Mouse (Mus musculus) left cerebral cortex, postnatal 14 days (tissue): ENCODE data around the gene Card14. TPM values are rescaled to one million over a fixed set of nuclear protein-coding genes. Genes with fewer than 3 reads are reported as not detected.
A peak's percentile ranks its signal among the peaks of the same experiment; 100 is the strongest.
"Not testable (repeated sequence)": the region's sequence is repeated elsewhere in the genome, so short reads cannot be mapped to it uniquely, and the experiment has no call there.

Experiments
- DNase-seq, 2 experiments: peaks; one replicate each; pipeline ENCODE4 v3.0.0; 2021 to 2022; ENCODE audit warnings: low spot score in 2 of 2, mixed read lengths in 1 of 2
- intact Hi-C: fragments of 180-260 bp; cut with DNase I; formaldehyde crosslinking; loops from one replicate; pipeline ENCODE4 v1.15.1; 2025
- total RNA-seq, 2 experiments: library from RNA; stranded (reverse); gene quantifications; 2 replicates each; pipeline ENCODE4 v1.2.3; 2021

Card14 gene
- total RNA-seq, 2 experiments from 2014 or later, result 0.31 to 0.42 TPM

DNA sequence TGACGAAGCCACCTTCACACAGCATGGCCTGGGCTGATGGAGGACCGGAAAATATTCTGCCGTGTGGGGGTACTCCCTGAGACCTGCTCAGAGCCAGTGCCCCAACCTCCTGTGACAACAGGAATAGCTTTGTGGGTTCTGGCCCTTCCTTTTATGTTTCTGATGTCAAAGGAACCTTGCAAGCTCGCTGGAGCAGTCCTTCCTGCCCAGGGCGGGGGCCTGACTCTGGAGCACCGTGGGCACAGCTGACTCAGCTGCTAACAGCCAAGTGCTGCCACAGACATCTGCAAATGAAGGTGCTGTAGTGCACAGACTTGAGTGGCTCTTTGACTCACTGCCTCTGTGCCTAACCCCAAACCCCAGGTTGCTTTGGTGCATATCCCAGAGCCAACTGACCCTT lies 37.3 kb downstream of the Card14 start:
- intact Hi-C loops, result loop anchor here (10.0 kb wide), 1 partner anchor 560 kb away; no protein-coding TSS in a partner anchor
- no peak for DNase-seq

DNA sequence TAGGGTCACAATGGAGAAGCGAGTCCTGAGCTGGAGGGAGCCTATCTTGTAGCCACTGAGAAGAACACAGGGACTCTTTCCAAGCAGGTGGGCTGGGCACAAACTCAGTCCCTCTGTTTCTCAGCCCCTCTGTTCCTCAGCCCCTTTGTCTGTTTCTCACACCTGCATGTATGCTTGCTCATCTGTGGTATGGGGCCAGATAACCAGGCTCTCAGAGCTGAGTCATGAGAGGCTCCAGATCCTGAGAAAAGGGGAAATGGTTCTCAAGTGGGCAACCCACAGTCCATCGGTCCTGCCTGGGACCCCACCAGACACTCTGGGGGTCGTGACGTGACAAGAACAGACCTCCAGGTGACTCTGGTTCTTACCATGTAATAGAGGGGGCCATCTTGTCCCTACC lies 39.6 kb downstream of the Card14 start:
- intact Hi-C loops, result loop anchor here (10.0 kb wide), 1 partner anchor 558 kb away; no protein-coding TSS in a partner anchor

DNA sequence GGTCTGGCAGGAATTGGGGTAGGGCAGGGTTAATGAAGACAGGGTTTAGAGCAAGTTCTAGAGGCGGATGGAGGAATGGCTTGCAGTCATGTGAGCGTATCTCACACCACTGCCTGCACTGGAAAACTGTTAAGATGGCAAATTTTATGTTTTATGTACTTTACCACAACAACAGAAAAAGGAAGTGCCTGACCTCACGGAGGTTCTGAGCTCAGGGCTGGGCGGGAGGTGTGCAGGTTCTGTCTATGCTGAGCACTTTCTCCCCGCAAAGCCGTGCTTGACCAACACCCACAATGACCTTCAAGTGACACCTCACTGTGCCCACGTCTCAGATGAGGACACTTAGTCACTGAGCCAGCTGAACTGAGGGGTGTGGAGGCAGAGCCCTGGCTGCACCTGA lies 44.5 kb downstream of the Card14 start:
- intact Hi-C loops, result no loop called here
- DNase-seq, result no peak

More for the DNA sequence above, 39.6 kb downstream of the Card14 start:
- no peak for DNase-seq

DNA sequence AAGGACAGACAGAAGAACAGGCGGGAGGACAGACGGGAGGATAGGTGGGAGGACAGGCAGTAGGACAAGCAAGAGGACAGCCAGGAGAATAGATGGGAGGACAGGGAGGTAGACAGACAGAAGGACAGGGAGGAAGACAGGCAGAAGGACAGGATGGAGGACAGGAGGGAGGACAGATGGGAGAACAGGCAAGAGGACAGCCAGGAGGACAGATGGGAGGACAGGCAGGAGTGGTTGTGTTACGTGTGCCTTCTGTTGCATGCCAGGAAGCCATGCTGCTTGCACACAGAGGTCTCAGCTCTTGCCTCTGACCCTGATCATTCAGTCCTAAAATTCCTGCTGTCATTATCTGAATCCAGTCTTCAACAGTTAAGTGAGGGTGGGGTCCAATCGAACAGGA lies 46.4 kb downstream of the Card14 start:
- intact Hi-C loops, result no loop called here
- DNase-seq, result no peak

DNA sequence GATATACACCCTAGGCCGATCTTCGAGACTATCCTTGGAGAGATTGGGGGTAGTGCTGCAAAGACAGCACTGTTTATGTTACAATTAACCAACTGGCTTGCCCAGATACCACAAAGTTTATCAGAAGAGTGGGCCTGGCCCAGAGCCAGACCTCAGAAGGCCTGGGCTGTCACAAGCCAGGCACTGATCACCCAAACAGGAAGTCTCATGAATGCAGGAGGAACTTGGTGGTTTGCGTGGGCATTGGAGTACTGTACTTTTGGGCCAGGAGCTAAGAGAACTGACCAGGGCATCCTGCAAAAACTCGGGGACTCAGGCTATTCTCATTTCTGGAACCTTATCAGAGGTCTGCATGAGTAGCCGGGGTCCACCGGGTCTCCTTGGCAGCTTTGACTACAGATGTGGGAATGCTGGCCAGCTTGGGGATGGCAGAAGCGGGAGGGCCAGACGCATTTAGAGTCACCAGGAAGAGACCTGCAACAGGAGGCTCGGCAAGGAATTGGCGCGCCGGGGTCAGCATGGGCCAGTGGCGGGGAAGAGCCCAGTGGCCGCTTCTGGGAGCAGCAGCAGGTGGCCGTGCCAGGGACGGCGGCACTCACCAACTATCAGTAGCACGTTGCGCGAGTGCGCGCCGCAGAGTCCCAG lies 47.4 kb downstream of the Card14 start:
- intact Hi-C loops, result no loop called here
- peak; percentile 32 to 34 for DNase-seq

DNA sequence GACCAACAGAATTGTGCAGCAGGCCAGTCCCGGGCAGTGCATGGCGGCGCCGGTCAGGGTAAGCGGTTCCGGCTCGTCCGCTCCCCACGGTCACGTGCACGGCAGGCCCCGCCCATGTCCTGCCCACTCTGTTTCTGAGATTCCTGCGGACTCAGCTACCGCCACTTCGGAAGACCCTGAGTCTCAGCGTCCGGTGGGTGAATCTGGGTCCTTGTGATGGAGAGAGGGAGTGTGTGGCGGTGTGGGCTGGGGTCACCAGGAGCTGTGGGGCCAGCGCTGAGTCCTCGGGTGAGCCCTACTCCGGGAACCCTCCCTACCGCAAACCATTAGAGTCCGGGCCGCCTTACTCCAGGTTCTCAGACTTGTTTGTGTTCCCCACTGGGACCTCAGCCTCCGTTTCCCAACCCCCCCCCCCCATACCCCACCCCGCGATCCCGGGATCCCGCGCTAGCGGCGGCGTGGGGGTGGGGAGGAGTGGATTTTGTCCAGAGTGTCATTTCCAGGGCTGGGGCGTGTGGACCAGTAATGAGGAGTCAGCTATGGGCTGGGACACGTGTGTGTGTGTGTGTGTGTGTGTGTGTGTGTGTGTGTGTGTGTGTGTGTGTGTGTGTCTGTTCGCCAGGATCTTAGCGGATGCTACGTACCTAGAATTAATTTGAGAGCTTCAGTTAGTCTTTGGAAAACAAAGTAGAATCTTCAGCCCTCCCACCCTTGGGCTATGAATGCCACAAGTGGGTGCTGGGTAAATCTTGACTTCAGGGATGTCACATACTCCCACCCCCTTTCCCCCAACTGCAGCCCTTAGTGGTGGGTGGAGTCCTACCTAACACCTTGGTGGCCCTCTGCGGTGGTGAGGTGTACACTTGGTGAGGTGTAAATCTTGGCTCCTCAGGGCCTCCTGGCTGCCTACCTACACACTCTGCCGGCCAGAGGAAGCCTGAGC lies 48.1 kb downstream of the Card14 start, which contains the start of the genes Sgsh and Slc26a11:
Sgsh (minus strand) TSS at position 94 of the 943 bp plus-strand sequence.
Slc26a11 (plus strand) TSS at position 115 of the 943 bp plus-strand sequence.
- intact Hi-C loops, result no loop called here
- DNase-seq, result peak; percentile 73

DNA sequence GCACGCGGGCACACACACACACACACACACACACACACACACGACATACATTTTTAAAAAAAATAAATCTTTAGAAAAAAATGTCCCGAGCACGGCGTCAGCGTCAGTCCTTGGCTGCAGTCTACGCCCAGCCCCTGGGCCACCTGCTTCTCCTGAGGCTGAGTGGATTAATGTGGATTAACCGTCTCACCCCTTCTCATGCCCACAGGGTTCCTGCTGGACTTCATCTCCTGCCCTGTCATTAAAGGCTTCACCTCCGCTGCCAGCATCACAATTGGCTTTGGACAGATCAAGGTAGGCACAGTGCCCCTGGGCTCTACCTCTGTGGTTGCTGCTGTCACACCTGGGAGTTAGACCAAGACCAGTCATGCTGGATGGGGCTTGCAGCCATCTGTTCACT lies 51.5 kb downstream of the Card14 start:
- DNase-seq, result no peak
- intact Hi-C loops, result no loop called here

DNA sequence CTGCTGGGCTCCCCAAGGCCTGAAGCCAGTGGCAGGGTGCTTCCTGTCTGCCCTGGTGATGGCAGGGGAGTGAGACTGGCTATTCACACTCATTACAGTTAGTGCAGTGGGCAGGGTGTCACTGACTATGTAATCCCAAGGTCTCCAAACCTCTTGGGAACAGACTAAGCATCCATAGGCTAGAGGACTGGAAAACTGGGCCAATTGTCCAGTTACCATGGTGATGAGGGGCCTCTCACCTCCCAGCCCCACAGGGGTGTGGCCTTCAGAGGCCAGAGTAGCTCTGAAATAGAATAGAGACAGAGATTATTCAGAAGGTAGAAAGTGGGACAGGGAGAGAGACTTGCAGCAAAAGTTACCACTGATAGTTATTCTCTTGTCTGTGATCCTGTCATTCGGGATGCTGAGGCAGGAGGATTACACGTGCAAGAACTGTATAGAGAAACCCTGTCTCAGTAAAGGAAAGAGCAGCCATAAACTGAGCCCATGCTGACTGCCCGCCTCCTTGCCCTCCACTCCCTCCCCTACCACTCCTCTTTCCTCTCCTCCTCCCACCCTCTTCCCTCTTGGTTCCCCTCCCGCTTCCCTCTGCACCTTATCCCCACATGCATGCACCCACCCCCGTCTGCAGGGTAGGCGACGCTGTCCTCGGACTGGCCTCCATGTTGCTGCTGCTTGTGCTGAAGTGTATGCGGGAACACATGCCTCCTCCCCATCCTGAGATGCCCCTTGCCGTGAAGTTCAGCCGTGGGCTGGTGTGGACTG lies 55.4 kb downstream of the Card14 start:
- no peak for DNase-seq
- intact Hi-C loops, result loop anchor here (5.0 kb wide), 1 partner anchor 61 kb away; the partner anchor contains the start of gene Eif4a3

DNA sequence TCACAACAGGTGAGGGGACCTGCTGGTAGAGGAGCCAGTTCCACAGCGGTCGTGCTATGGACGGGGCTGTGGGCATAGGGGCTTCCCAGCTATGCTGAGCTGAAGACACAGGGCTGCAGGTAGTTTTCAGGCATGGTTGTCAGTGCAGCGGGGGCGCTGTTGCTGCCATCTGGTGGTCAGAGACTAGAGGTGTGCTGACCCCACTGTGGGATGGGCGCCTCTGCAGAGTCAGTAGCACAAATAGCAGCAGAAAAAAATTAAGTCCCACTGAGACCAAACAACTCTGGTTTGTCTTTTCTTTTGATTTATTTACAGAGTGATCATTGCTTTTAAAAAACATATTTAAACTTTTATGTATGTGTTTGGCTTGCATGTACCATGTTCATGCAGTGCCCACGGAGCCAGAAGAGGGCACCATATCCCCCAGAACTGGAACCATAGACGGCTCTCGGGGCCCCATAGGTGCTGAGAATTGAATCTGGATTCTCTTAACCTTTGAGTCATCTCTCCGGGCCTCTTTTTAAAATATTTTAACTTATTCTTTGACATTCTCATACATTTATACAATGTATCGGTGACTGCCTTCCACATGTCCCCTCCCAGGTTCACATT lies 56.1 kb downstream of the Card14 start:
- intact Hi-C loops, result loop anchor here (5.0 kb wide), 1 partner anchor 61 kb away; the partner anchor contains the start of gene Eif4a3
- peak; percentile 64 to 70 for DNase-seq

DNA sequence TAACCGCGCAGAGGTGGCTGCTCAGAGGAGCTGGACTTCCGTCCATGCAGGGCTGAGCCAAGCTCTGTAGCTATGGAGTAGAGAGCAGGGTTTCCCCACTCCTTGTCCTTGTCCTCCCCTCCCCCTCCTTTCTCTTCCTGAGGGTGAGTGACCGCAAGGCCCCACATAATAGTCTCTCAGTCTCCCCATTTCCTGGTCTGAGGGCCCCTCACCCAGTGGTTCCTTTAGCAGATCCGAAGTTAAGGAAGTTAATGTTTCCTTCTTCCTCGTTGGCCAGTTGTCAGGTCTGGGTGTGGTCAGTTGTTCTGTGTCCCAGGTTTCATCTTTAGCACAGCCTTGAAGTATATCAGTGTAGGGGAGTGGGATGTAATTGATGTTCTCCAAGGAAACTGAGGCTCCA lies 67.9 kb downstream of the Card14 start:
- no peak for DNase-seq
- intact Hi-C loops, result no loop called here

DNA sequence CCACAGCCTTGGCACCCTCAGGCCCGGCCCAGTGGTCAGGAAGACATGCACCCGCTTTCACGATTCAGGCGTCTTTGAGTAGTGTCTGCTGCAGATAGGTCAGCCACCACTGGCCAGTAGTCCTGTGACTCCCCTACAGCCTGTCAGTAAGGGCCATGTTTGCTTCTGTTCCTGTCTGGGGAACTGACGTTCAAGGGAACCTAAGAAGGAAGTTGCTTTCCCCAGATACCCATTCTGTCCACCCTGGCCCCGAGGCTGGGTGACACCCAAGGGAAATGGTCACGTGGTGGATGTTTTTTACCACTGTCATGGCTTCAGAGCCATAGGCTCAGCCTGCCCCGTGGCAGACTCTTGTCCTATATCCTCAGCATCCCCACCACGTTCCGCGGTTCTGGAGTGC lies 69.8 kb downstream of the Card14 start:
- DNase-seq, result no peak

DNA sequence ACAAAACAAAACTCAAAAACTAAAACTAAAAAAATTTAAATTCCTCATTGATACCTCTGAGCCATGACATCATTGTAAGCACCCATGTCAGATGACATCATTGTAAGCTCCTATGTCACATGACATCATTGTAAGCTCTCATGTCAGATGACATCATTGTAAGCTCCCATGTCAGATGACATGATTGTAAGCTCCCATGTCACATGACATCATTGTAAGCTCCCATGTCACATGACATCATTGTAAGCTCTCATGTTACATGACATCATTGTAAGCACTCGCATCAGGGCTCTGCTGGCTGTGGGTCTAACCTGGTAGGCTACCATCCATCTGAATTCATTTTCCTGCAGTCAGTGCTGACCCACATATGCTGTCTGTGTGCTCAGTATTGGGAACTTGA lies 71.0 kb downstream of the Card14 start:
- no peak for DNase-seq
- intact Hi-C loops, result no loop called here

More for the DNA sequence above, 69.8 kb downstream of the Card14 start:
- intact Hi-C loops, result no loop called here

DNA sequence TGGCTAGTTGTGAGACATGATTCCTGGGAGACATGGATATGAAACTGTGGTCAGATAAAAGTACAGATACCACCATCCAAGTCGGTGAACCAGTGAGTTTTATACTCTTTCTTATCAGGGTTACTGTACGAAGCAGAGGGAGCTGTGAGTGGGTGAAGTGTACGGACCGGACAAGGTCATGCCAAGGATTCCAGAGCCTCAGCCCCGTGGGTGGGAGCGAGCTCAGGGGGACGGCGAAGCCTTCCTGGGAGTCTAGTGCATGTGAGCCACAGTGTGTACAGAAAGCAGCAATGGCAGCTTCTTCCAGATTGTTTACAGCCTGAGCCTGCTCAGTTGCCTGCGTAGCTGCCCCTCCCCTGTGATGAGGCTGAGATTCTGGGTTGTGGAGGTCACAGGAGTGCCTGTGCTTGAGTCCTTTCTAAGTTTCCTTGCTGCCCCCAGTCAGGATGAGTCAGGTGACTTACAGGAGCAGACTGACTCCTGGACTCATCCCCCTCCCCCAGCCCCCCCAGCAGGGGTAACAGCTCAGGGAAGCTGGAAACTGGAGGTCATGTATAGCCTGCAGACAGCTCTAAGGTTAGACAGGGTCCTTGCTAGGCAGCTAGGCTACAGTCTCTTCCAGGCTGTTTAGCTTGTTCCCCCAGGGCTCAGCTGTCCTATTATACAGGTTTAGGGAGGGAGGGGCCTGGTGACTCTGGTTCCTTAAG lies 74.2 kb downstream of the Card14 start:
- DNase-seq, result no peak
- intact Hi-C loops, result no loop called here

DNA sequence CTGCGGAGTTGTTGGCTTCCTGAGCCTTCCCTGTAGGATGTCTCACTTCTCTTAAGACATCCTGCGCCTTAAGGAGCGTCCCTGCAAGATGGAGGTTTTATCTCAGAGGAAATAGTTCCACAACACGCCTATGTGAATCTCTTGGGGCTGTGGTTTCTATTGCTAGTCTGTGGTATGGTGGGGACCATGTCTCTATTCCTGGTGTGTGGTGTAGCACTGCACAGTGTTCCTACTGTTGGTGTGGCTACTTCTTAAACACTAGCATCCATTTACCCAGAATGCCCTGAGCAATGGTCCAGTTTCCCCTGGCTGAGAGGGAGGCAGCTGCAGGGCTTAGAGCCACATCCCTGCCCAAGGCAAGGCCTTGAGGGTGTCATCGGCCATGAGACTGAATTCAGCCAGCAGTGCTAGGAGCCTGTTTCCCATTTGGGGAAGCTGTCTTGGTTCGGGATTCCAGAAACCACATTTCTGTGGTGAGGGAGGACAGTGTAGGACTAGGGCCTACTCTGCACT lies 74.8 kb downstream of the Card14 start:
- intact Hi-C loops, result no loop called here
- DNase-seq, result no peak

DNA sequence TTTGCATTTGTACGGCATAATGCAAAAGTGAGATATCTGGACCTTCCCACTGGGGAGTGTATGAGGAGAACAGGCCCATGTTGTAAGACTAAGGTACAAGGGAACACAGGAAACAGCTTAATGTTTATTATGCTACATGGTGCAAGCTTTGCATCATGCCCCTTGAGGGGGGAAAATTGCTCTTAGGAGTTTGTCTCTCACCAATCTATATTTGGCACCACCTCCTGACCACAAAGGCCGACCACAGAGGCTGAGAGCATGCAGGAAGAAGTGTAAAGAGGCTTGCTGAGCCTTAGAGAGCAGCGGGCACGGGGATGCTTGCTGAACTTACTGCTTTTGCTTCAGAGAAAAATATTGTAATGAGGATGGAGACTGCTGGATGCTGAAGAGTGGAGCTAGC lies 77.3 kb downstream of the Card14 start:
- intact Hi-C loops, result no loop called here

DNA sequence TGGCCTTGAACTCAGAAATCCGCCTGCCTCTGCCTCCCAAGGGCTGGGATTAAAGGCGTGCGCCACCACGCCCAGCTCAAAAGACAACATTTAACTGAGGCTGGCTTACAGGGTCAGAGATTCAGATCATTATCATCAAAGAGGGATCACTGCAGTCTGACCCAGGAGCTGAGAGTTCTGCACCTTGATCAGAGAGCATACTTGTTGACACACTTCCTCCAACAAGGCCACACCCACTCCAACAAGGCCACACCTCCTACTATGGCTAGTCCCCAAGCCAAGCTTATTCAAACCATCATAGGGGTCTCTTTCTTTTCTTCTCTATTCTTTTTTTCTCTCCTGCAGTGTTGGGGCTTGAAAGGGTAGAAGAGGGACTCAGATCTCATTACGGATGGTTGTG lies 78.7 kb downstream of the Card14 start:
- intact Hi-C loops, result no loop called here
- no peak for DNase-seq

More for the DNA sequence above, 77.3 kb downstream of the Card14 start:
- no peak for DNase-seq

DNA sequence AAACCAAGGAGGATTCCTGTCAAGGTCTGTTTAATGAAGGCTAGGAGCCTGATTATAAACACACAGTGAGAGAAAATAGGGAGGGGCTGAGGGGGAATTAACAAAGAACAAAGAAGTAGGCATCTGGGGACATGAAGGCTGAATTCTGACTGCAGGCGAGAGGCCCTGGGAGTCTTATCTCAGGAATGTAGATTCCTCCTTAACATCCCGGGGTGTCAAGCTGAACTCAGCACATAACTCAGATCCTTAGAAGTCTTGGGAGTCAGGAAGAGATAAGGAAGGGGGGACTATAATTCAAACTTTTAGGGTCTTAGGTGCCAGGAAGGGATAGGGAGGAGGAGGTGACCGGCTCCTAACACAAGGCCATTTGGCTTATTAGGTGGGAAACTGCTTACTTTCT lies 79.7 kb downstream of the Card14 start:
- DNase-seq, intact Hi-C loops: not testable (repeated sequence)

DNA sequence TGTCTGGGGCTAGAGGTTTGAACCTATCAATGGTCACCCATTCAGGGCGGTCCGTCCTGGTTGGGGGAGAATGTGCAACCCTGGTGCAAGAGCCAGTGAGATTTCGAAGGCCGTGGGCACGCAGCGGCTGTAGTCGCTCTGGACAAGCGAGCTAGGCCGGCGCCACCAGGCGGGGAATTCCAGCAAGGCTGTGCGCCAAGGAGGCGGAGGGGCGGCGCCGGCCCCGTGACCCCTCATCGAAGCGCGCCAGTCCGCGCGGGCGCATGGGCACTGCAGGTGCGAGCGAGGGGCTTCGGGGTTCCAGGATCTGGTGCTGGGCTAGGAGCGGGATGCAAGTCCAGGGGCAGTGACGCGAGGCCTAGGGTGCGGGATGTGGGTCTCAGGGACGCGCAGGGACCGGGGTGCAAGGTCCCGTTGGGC lies 82.3 kb downstream of the Card14 start:
- intact Hi-C loops, result no loop called here
- peak; percentile 41 to 42 for DNase-seq
